Mouse (Mus musculus) left cerebral cortex, adult 9 months (tissue): ENCODE data around the gene Frmd4b.

Experiments
- DNase-seq, 2 experiments: peaks; one replicate each; pipeline ENCODE4 v3.0.0; 2022; ENCODE audit warnings: low spot score in 2 of 2

Frmd4b gene

DNA sequence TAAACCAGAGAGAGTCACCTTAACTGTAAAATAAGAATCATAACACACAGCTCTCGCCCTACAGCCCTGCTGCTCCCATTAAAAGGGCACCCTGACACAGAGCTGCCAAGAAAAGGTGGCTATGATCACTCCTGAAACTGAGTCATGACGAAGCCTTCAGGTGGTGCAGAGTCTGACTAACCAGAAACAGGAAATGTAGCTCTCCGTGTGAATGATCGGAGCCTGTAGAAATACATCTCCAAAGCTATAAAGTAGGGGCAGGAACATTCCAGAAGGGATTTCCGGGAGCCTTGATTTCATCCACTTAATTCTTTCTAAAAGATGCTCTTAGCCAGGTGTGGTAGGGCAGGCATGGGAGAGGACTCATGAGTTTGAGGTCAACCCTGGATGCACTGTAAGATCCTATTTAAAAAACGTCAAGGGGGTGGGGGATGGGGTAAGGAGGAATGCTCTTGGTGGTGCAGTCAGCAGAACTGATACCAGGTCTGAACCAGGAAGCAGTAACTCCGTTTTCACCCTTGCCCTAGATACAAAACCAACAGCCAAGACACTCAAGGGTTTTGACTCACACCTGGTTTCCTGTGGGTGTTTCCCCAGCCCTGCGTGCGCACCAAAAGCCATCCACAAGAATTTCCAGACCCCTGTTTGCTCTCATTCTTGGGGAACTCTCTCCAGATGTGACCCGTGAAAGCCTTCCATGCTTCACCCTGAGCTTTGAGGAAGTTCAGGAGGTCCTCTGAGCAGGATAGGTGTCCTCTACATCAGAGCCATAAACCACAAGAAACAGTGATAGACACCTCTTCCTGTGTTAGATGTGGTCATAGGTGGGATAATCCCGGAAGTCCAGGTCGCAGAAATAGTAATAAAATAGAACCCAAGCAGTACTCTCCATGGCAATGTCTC is 323.4 kb downstream of the Frmd4b start:
- no peak for DNase-seq

GRCm38 (mm10) chr6:97292894-97293293 is 324.4 kb downstream of the Frmd4b start:
- no peak for DNase-seq

DNA sequence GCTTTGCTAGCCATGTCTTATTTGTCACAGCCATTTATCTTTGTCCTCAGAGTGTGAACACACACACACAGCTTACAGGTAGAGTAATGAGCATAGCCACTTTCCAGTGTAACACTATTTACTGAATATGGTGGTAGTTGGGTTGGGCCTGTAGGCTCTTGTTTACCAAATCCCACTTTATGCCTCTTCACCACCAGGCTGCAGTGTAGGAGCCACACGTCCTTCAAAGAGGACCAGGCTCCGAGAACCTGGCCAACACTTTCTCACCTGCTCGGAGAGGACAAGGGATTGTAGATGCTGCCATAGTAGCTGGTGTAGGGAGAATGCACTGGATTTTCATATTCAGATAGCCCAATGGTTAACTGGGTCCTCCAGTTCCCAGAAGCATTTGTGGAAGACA is 325.2 kb downstream of the Frmd4b start:
- no peak for DNase-seq

GRCm38 (mm10) chr6:97291159-97291908 is 326.0 kb downstream of the Frmd4b start:
- no peak for DNase-seq

GRCm38 (mm10) chr6:97290687-97291086 is 326.7 kb downstream of the Frmd4b start:
- DNase-seq: no peak

DNA sequence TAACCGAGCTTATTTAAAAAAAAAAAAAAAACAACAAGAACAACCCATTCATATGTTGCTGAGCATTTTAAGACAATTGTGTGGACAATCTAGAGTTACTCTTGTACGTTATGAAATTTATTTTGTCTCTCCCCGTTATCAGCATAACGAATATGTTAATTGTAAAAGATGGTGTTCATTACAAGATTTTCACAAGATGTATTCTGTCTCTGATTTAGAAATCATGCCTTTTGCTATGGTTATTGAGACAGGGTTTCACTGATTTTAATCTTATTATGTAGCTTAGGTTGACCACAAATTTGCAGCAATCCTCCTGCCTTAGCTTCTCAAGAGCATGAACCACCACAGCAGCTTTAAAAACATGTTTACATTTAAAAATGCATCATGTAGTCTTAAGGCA is 327.5 kb downstream of the Frmd4b start:
- DNase-seq: no peak

- no peak for DNase-seq
These were observed 328.0 kb downstream of the Frmd4b start for GRCm38 (mm10) chr6:97289316-97289820.

GRCm38 (mm10) chr6:97288047-97288855 is 329.1 kb downstream of the Frmd4b start:
- no peak for DNase-seq

DNA sequence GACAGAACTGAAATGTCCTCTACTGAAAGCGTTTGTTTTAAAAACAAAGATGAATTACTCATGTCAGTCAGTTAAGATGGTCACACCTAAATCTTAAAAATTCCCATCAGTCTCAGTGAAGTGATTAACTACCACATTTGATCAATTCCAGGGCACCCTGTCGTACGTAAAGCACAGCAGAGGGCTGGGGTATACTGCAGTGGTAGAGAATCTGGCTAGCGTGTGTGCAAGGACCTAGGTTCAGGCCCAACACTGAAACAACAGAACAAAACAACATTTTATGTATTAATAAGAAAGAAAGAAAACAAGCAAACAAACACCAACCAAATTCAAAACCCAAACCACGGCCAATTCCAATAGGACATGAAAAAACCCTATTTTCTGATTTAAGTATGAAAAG is 331.0 kb downstream of the Frmd4b start:
- no peak for DNase-seq

GRCm38 (mm10) chr6:97283676-97284075 is 333.7 kb downstream of the Frmd4b start:
- DNase-seq: no peak

- no peak for DNase-seq
These were observed 338.5 kb downstream of the Frmd4b start for GRCm38 (mm10) chr6:97278878-97279277.

GRCm38 (mm10) chr6:97278014-97278787 is 339.1 kb downstream of the Frmd4b start:
- DNase-seq: peak; percentile 14 to 86

GRCm38 (mm10) chr6:97276890-97277497 is 340.3 kb downstream of the Frmd4b start:
- DNase-seq: no peak

- DNase-seq: no peak
These were observed 341.0 kb downstream of the Frmd4b start for GRCm38 (mm10) chr6:97276366-97276765.

- no peak for DNase-seq
These were observed 341.6 kb downstream of the Frmd4b start for GRCm38 (mm10) chr6:97275760-97276159.

GRCm38 (mm10) chr6:97273777-97274176 is 343.6 kb downstream of the Frmd4b start:
- no peak for DNase-seq

DNA sequence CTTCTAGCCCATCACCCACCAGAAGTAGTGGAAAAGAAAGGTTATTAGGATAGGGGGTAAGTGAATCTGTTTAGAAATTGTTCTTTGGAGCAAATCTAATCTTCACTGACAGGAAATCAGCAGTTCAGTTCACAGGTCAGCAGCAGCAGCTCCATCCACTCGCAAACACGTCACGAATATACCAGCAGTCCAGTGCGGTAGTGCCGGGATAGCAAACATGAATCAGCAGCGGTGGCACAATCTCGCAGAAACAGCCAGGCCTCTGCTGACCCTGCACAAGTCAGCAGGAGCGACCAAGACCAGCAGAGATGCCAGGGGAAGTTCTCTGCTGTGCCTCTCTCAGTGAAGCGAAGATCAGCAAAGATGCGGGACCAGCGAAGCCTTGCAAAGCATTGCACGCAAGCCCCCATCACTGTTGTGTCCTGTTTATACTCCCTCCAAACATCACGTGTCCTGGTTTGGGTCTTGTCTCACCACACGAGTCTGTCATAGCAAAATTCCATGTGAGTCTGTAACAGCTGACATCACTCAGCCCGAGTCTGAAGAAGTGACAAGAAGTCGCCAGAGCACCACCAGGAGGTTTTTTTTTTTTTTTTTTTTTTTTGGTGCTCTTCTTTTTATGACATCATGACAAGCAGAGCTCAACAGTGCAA is 344.2 kb downstream of the Frmd4b start:
- DNase-seq: no peak

- no peak for DNase-seq
These were observed 345.0 kb downstream of the Frmd4b start for GRCm38 (mm10) chr6:97272349-97272748.

DNA sequence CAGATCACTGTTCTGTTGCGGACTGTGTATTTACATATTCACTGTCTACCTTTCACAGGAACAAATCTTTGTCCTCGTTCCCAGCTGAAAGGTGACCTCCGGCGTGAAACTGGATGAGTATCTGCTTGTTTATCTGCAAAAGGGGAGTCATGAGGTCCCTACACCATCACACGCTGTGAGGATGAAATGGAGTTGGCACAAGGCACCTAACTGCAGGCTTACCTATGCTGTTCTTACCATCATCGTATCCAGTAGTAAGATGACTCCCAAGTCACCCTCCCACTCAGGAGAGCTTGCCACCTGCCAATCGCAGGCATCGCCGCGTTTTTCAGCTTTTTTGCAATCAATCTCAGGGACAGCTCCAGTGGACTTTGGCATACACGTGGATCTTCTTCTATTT is 347.7 kb downstream of the Frmd4b start:
- DNase-seq: no peak

DNA sequence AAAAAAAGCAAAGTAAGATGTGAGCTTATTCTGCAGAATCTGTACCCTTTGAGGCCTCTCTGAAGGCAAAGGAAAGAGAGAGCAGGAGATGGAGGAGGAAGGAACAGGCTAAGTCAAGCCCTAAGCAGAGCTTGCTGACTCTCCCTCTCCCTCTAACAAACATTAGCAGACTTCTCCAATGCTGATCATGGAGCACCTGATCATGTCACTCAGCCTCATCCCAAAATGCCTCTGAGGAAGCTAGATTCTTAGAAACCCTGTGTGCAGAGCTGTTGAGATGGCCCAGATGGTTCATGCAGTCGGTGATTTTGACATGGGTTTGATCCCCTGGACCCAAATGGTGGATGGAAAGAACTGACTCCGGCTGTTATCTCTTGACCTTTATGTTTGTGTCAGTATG is 350.2 kb downstream of the Frmd4b start:
- no peak for DNase-seq
